Comparison of ENCODE assay signal across 21 mouse cellular contexts in the genomic region with DNA sequence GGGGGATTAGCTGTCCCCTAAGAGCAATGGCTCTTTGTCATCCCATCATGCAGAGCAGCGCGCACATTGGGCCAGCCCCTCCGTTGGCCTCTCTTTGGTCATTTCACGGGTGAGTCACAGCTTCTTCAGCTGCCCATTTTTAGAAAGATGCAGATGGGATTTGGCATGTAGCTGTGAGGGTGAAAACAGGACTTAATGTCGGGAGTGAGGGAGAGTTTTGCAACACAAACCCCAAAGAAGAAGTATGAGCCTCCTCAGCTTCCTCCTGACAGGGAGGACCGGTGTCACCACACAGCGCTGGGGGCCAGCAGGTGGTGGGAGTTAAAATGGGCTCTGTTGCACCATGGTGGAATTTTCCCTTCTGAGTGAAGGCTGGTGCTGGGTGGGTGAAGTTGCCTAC. TPM values are rescaled to one million over a fixed set of nuclear protein-coding genes. Genes with fewer than 3 reads are reported as not detected.
DNase-seq lines count a peak whose midpoint lies in the region; TF ChIP-seq lines count a peak whose summit lies in the region.
"Had no signal": no experiment of that assay in that cellular context is flagged by ENCODE, and none has a peak within 500 bp of the region (broad histone marks: within the 10 kb centered on the region; RNA-seq: fewer than 3 reads in every experiment).

No protein-coding gene starts in this region.

- H3K4me3 ChIP-seq in bone marrow macrophage, adult 2 months (ENCODE audit: insufficient read depth, low read length) = no peak overlapping the region
- peak overlapping the region; percentile 39 for H3K4me3 ChIP-seq in megakaryocyte, embryonic 14.5 days (replicated peaks)
- H3K4me3 ChIP-seq in embryonic facial prominence, embryonic 10.5 days = no peak overlapping the region
- H3K4me3 ChIP-seq: heart, adult 2 months; limb, embryonic 13.5 days; midbrain, embryonic 15.5 days; neural tube, embryonic 13.5 days had no signal

- H3K4me1 ChIP-seq in bone marrow macrophage, adult 2 months (ENCODE audit: control insufficient read depth, insufficient read depth, low read length) = peaks cover 60% of the 10 kb centered on the region
- peaks cover 4% of the 10 kb centered on the region; the same call in 1 of the 2 replicates for H3K4me1 ChIP-seq in megakaryocyte, embryonic 14.5 days
- H3K4me1 ChIP-seq in embryonic facial prominence, embryonic 10.5 days = no peaks in the 10 kb centered on the region
- H3K4me1 ChIP-seq: limb, embryonic 13.5 days; midbrain, embryonic 15.5 days; neural tube, embryonic 13.5 days had no signal

- peaks cover 12% of the 10 kb centered on the region for H3K9me3 ChIP-seq in megakaryocyte, embryonic 14.5 days
- no peaks in the 10 kb centered on the region for H3K9me3 ChIP-seq in embryonic facial prominence, embryonic 10.5 days
- H3K9me3 ChIP-seq: limb, embryonic 13.5 days; midbrain, embryonic 15.5 days; neural tube, embryonic 13.5 days had no signal

- 86% methylated on average over 7 of the region's 7 CpGs for WGBS in embryonic facial prominence, embryonic 10.5 days

- peak overlapping the region; percentile 45 for H3K27ac ChIP-seq in bone marrow macrophage, adult 2 months (ENCODE audit: insufficient read depth, low read depth, low read length)
- H3K27ac ChIP-seq in embryonic facial prominence, embryonic 10.5 days (replicated peaks) = no peak overlapping the region
- H3K27ac ChIP-seq: heart, adult 2 months; hindbrain, embryonic 14.5 days; limb, embryonic 13.5 days; midbrain, embryonic 15.5 days; neural tube, embryonic 13.5 days had no signal

- no peaks in the 10 kb centered on the region for H3K36me3 ChIP-seq in megakaryocyte, embryonic 14.5 days (replicated peaks; ENCODE audit: low read length)
- no peaks in the 10 kb centered on the region for H3K36me3 ChIP-seq in embryonic facial prominence, embryonic 10.5 days (replicated peaks)
- H3K36me3 ChIP-seq: limb, embryonic 13.5 days; midbrain, embryonic 15.5 days; neural tube, embryonic 13.5 days had no signal

- no peak for TF ChIP-seq POLR2A in bone marrow macrophage, adult 2 months (IDR thresholded peaks at IDR 0.05; ENCODE audit: borderline replicate concordance, low read depth, low read length)

- peak; percentile 82 for DNase-seq in layer of hippocampus, adult 9-11 months
- no peak for DNase-seq in layer of hippocampus, postnatal 36 days
- peak; percentile 61 for DNase-seq in 416B (ENCODE audit: low read depth)
- no peak for DNase-seq in retina, postnatal 1 day
- DNase-seq in embryonic facial prominence, embryonic 10.5 days (ENCODE audit: low spot score) = no peak
- DNase-seq: adrenal gland, postnatal 25 days; kidney, postnatal 25 days; thymus, adult 18-20 months had no signal

- H3K27me3 ChIP-seq in megakaryocyte, embryonic 14.5 days (replicated peaks) = peaks cover 47% of the 10 kb centered on the region
- no peaks in the 10 kb centered on the region for H3K27me3 ChIP-seq in embryonic facial prominence, embryonic 10.5 days (replicated peaks; ENCODE audit: low read depth, poor library complexity, severe bottlenecking)
- H3K27me3 ChIP-seq: limb, embryonic 13.5 days; midbrain, embryonic 15.5 days; neural tube, embryonic 13.5 days had no signal

- no peak; the same call in 1 of the 2 replicates for TF ChIP-seq CTCF in bone marrow macrophage, adult 2 months (IDR thresholded peaks at IDR 0.05; ENCODE audit: low read depth, low read length)

RNA-seq across cellular contexts. Expression of a gene that starts 19.7 kb away (rescaled TPM):
- under 1 TPM; 0.05 to 0.20 TPM for total RNA-seq in layer of hippocampus, postnatal 36 days (2021)
- polyA plus RNA-seq in bone marrow macrophage, adult 2 months (2012; ENCODE audit: insufficient read depth, insufficient read length, missing spikeins) = not detected in 2 replicates
- polyA plus RNA-seq in megakaryocyte, embryonic 14.5 days (2012; ENCODE audit: insufficient read depth, low replicate concordance) = not detected in 2 replicates
- 0.04 and 0.38 TPM in 2 replicates for polyA plus RNA-seq in embryonic facial prominence, embryonic 10.5 days (2016; fragmentation: Nextera tagmentation; extraction: Ambion mirVana)
- total RNA-seq: MEL had no signal
- polyA plus RNA-seq: CD4-positive, CD25-positive, alpha-beta regulatory T cell, adult 4 months; forebrain, embryonic 14.5 days; hindbrain, embryonic 14.5 days; midbrain, embryonic 15.5 days had no signal

RNA-seq across cellular contexts. Expression of a gene that starts 26.6 kb away (rescaled TPM):
- 10 to 100 TPM; 29.0 to 30.9 TPM for total RNA-seq in layer of hippocampus, postnatal 36 days (2021)
- polyA plus RNA-seq in bone marrow macrophage, adult 2 months (2012; ENCODE audit: insufficient read depth, insufficient read length, missing spikeins) = 59.9 and 65.4 TPM in 2 replicates
- polyA plus RNA-seq in megakaryocyte, embryonic 14.5 days (2012; ENCODE audit: insufficient read depth, low replicate concordance) = 0.73 TPM in 1 of 2 replicates, not detected in the other
- polyA plus RNA-seq in embryonic facial prominence, embryonic 10.5 days (2016; fragmentation: Nextera tagmentation; extraction: Ambion mirVana) = 5.3 and 6.1 TPM in 2 replicates
- total RNA-seq: MEL had no signal

RNA-seq across cellular contexts. Expression of a gene that starts 48.8 kb away (rescaled TPM):
- total RNA-seq in layer of hippocampus, postnatal 36 days (2021) = not detected
- not detected in 2 replicates for polyA plus RNA-seq in bone marrow macrophage, adult 2 months (2012; ENCODE audit: insufficient read depth, insufficient read length, missing spikeins)
- not detected in 2 replicates for polyA plus RNA-seq in megakaryocyte, embryonic 14.5 days (2012; ENCODE audit: insufficient read depth, low replicate concordance)
- not detected in 2 replicates for polyA plus RNA-seq in embryonic facial prominence, embryonic 10.5 days (2016; fragmentation: Nextera tagmentation; extraction: Ambion mirVana)
- total RNA-seq: adrenal gland, postnatal 25 days; gastrocnemius, adult 18-20 months; heart, adult 2 months; left cerebral cortex, adult 18-20 months; MEL had no signal
- polyA plus RNA-seq: forebrain, embryonic 14.5 days; heart, adult 2 months; heart, postnatal 0 days; hindbrain, embryonic 14.5 days; midbrain, embryonic 15.5 days; neural tube, embryonic 13.5 days had no signal

RNA-seq across cellular contexts. Expression of a gene that starts 58.7 kb away (rescaled TPM):
- 10 to 100 TPM; 12.8 to 15.5 TPM for total RNA-seq in layer of hippocampus, postnatal 36 days (2021)
- polyA plus RNA-seq in bone marrow macrophage, adult 2 months (2012; ENCODE audit: insufficient read depth, insufficient read length, missing spikeins) = 3.0 and 4.1 TPM in 2 replicates
- polyA plus RNA-seq in megakaryocyte, embryonic 14.5 days (2012; ENCODE audit: insufficient read depth, low replicate concordance) = 10.6 and 25.7 TPM in 2 replicates
- polyA plus RNA-seq in embryonic facial prominence, embryonic 10.5 days (2016; fragmentation: Nextera tagmentation; extraction: Ambion mirVana) = 3.1 and 4.8 TPM in 2 replicates

Comparison
In these comparisons a context has a peak if more than half of its experiments do, and no peak if none do; other contexts are left out.
1. DNase-seq: peak in layer of hippocampus, adult 9-11 months (single experiment) and 416B (single experiment); none in layer of hippocampus, postnatal 36 days (0 of 2), retina, postnatal 1 day (single experiment) and embryonic facial prominence, embryonic 10.5 days (single experiment).